Mouse (Mus musculus) gastrocnemius, postnatal 4 days (tissue): ENCODE measurements around the gene Nckap5. TPM values are rescaled to one million over a fixed set of nuclear protein-coding genes. Genes with fewer than 3 reads are reported as not detected.

Experiments
- DNase-seq, 2 experiments: peaks; one replicate each; pipeline ENCODE4 v3.0.0; 2021 to 2022; ENCODE audit warnings: low spot score in 2 of 2, mixed read lengths in 2 of 2
- total RNA-seq, 2 experiments: library from RNA; stranded (reverse); gene quantifications; 2 replicates each; pipeline ENCODE4 v1.2.3; 2021

The Nckap5 gene
- total RNA-seq, 2 experiments from 2014 or later: 6.7 to 7.5 TPM

- no peak for DNase-seq
Measured at GRCm38 (mm10) chr1:126766971-126767370, 63.6 kb downstream of the Nckap5 start.

DNA sequence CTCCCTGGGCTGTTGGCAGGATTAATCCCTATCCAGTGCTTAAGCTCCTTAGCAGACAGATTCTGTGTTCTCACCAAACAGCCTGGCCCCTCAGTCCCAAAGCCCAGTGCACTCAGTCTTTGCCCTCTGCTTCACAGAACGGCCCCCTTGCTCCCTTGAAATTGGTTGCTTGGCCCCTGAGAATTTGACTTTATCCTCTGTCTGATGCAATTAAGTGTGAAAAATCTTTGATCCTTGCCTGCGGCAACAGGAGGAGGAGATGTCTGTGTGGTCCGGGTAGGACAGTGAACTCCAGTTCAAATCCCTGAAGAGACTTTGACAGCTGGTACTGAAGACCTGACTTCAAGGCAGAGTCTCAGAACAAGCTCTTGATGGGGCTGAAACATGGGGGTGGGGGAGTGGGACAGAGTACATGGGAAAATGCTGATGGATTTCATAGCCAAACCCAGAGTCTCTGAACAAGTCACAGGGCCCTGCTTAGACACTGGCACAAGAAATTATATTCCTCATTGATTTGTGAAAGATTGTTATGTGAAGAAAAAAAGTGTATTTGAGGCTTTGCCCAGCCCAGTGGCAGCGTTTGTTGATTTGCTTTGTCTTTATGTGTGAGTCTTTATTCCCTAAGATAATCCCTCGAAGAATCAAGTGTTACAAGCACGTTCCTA is 65.0 kb downstream of the Nckap5 start:
- DNase-seq: no peak

GRCm38 (mm10) chr1:126764201-126764600 is 66.4 kb downstream of the Nckap5 start:
- no peak for DNase-seq

DNA sequence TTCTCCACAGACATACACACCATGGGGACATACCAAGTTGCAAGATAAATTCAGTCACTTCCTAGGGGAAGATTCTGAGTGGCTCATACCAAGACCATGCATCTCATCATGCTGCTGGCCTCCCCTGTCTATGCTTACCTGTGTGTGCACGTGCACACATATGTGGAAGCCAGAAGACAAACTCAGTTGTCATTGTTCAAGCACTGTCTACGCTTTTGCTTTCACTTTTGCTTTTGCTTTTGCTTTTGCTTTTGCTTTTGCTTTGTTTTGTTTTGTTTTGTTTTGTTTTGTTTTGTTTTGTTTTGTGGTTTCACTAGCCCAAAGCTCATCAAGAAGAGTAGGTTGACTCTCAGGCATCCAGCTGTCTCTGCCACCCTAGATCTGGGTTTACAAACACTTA is 67.4 kb downstream of the Nckap5 start:
- no peak for DNase-seq

DNA sequence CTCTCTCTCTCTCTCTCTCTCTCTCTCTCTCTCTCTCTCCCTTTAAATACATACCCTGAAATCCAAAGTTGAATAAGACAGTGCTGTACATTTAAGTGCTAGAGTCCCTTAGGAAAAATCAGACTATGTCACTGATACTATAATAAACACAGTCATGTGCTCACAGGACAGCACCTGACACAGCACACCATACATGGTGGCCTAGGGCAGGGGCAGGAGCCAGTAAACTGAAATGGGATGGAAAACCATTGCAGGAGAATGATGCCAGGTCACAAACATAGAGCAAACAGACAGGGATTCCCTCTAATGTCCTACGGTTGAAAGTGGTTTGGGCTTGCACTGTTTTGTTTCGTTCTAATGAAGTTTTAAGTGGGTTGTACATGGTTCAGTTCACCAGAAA is 70.2 kb downstream of the Nckap5 start:
- no peak for DNase-seq

GRCm38 (mm10) chr1:126755682-126756081 is 74.9 kb downstream of the Nckap5 start:
- DNase-seq: no peak

- DNase-seq: no peak
Measured at GRCm38 (mm10) chr1:126753611-126754010, 77.0 kb downstream of the Nckap5 start.

DNA sequence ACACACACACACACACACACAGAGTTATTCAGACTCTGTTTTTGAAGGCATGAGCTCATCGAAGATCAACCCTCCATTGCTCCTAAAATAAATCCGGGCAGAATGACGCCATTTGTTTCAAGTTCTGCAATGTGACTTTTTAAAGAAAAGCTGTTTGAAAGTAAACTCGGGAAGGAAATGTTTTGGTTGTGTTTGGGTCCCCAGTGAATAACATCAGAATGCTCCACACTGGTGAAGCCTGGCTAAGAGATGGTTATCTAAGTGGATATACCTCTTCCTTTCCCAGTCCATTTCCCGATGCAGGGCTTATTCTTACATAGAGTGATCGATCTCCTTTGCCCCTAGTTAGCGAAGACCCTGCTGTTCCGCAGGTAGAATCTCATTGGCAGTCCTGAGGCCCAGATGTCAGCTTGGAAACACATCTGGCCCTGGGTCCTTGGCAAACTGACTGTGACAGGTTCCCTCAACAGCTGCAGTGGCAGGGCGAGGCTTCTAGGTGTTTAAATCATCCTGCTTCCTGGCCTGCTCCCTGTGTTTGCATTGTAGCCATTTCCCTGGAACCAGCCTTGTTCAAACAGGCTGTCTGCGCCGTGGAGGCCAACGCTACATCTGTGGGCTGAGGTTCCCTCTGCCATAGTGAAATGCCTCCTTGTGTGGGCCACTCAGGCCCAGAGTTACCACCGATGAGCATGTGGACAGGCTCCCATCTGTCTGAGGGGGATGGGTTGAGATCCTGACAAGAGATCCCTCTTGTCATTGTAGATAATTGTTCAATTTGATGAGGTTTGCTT is 78.2 kb downstream of the Nckap5 start:
- DNase-seq: no peak

DNA sequence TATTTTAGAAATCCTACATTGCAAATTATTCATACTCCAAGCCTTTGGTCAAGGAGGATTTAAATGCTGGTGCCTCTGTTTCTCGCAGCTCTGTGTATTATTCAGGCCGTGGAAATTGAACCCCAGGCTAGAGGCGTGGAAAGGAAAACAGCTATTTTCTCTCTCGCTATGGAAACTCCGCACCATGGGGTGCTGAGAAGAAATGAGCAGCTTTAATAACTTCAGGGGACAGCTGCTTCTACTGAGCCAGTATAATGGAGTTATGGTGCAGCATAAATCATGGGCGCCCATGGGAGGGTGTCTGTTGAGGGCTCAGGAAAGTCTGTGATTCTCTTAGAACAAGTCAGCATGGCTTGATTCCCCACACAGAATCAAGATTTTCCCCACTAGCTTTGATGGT is 79.5 kb downstream of the Nckap5 start:
- no peak for DNase-seq

- no peak for DNase-seq
Measured at GRCm38 (mm10) chr1:126750156-126750555, 80.4 kb downstream of the Nckap5 start.

GRCm38 (mm10) chr1:126747914-126748313 is 82.7 kb downstream of the Nckap5 start:
- DNase-seq: no peak

GRCm38 (mm10) chr1:126745482-126746136 is 85.0 kb downstream of the Nckap5 start:
- no peak for DNase-seq

DNA sequence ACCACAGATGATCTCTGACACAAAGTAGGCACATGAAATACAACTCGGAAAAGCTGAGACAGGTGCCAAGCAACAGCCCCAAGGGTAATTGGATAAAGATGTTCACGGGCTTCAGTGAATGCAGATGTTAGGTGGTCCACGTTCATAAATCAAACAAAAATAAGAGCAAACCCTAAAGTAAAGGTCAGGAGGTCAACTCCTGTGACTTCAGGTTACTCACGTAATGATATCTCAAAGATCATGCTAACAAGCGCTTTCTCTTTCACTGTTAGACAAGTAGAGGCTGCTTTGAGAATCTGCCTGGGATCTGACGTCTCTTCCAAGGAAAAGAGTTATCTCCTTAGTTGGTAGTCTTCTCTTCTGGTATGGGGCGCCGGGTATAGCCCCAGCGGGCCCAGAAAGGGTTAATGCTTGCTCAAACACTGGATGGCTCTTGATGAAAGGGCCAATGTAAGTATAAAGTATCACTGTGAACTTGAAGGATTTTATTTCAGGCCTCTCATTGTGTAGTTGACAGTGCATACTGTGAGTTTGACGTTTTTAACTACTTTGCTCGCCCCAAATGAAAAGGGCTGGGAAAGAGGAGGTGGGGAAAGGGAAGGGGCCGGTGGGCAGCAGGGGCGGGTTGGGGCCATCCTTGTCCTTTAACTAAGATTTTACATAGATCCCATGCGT is 85.8 kb downstream of the Nckap5 start:
- no peak for DNase-seq

DNA sequence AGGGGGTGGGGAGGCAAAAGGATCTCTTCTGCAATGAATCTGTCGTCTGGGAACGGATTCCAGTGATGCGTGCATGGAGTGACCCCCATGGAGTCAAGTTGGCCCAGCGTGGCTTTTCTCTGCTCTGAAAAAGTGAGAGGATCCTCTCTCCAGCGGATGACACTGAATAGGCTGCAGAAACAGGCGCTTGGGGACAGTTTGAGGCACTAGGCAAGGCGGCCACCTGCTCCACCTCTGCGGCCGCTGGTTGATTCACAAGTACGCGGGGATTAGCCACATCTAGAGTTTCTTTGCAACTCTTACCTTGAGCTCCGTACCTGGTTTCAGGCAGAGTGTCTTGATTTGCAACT is 92.3 kb downstream of the Nckap5 start:
- no peak for DNase-seq

GRCm38 (mm10) chr1:126737554-126738290 is 92.9 kb downstream of the Nckap5 start:
- peak; percentile 22 to 44 for DNase-seq

GRCm38 (mm10) chr1:126731691-126732090 is 98.9 kb downstream of the Nckap5 start:
- no peak for DNase-seq

- no peak for DNase-seq
Measured at GRCm38 (mm10) chr1:126726400-126727055, 104.1 kb downstream of the Nckap5 start.

DNA sequence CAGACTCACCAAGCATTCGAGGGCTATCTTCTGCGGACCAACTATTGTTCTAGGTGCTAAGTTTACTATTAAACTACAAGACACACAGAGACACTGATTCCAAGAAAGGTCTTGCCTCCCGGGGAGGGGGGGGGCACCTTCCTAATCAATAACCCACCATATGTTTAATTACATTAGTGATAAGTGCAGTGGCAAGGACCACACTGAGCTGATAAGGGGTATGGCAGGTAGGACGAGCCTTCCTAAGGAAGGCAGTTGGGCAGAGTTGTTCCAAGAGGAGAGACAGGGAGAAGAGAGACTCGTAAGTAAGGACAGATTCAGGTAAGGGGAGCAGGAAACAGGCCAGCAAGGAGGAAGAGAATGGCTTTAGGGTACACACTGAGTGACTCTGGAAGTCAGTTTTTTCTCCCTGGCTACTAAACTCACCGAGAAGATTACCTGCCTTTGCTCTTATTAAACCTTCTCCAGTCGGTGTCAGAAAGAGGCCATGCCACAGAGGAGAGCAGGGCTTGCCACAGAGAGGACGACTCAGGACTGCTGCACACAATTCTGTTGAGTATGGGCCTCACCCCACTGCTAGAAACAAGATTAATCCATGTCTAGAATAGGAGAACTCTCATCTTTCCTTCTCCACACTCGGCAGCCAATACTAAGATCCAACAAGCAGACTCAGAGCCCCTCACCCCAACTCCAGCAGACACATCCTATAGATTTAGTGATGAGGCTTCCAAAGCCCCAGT is 104.8 kb downstream of the Nckap5 start:
- no peak for DNase-seq

DNA sequence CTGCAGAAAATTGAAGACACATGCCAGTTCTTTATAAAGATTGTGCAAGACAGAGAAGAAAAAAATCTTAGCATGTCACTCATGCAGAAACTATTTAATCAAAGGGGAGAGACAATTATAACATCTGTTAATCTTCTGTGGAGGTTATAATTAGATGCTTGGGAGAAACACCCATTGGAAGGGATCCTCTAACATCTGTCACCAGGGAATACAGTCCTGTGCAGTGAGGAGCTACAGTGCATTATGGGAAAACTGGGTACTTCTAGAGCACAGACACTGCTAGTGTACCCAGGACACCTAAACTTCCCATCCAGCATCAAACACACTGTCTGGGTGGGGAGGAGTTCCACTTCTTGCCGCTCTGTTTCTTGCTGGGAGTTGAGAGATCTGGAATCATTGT is 108.7 kb downstream of the Nckap5 start:
- no peak for DNase-seq
